Mouse (Mus musculus): ENCODE measurements at regions not wholly inside any gene's neighbourhood (a gene's known extent, or its start where the extent isn't known, plus 50 kb on each side); places are given as distances from the start of the nearest gene placed in this dataset.

DNA sequence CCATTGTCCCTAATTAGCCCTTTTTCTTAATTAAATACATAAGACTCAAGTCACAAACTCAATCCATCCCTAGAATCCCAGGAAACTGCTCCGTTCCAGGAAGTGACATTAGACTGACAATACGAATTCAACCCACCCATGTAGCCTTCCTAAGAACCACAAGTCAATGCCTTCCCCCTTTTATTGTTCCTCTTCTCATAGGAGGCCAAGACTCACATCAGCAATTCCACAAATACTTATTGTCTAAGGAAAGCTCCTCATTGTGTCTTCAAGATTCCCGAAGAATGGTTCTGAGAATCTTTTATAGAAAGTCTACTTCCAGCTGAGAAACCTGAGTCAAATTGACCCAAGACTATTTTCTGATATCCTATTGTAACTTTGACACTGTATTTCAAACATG, 147.3 kb downstream of the Dmac1 start:
- ATAC-seq (replicated peaks; ENCODE audit: low FRiP score, poor library complexity, severe bottlenecking) = no peak

DNA sequence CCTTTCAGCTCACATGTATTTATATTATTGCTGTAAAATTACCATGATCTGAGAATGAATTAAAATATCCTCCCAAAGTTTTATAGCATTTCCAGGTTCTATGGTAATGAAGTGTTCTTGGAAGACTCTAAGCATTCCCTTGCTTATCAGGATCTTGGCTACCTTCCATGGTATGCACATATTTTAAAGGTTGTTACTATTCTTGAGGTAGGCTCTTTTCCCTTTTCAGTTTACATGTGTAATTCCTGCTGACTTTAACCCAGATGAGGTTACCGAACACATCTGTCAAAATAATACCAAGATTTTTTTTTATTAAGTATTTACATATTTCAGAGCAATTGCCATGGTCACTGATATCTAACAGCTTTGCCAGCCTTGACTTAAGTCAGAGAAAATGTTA, 162.2 kb downstream of the Dmac1 start:
- ATAC-seq (replicated peaks; ENCODE audit: low FRiP score, poor library complexity, severe bottlenecking) = no peak

DNA sequence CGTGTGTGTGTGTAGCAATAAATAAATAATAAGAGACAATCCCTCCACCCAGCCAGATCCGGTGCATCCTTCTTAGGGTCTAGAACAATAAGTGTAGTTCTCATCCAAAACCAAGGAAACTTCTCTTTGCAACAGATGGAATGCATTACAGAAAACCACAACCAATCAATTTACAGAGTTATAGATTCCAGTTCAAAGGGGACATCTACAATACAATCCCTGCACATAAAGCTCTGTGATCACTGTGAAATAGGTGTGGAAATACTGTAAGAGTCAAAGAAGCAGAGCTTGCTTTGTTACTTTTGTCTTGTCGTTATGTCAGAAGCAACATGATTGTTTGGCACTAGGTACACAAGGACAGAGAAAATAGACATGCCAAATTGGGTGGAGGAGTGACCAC, 162.8 kb downstream of the Dmac1 start:
- no peak for ATAC-seq (replicated peaks; ENCODE audit: low FRiP score, poor library complexity, severe bottlenecking)

DNA sequence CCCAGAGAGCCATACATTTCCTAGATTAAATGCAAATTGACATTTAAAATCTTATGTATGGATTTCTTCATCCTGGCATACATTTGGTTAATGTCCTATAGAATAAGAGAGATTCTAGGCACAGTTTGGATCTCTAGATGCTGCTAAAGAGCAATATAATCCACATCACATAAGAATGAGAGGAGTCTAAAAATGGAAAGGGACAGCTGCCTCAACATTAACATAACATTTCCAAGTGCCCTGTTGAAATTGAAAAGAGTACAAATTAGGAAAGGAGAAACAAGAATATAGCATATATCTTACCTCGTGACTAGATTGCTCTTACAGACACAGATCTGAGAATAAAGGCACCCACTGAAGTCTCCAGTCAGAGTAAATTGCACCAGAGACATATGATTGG, 212.3 kb downstream of the Dmac1 start:
- no peak for ATAC-seq (replicated peaks; ENCODE audit: low FRiP score, poor library complexity, severe bottlenecking)

DNA sequence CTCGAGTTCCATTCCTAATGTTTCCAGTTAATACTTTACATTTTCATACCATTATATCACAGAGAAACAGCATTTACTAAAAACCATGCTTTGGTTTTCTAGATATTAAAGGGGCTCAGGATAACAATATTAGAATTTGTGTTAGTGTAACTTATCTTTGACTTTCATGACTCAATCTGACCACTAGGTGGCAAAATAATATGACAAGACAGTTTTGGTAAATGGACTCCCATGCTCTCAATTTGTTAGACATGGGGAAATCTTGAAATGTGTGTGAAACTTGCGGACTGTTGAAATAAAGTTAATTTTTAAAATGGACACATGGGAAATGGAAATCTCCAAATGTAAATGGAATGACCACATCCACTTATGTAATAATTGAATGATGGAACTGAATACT, 214.8 kb downstream of the Dmac1 start:
- ATAC-seq (replicated peaks; ENCODE audit: low FRiP score, poor library complexity, severe bottlenecking) = no peak

DNA sequence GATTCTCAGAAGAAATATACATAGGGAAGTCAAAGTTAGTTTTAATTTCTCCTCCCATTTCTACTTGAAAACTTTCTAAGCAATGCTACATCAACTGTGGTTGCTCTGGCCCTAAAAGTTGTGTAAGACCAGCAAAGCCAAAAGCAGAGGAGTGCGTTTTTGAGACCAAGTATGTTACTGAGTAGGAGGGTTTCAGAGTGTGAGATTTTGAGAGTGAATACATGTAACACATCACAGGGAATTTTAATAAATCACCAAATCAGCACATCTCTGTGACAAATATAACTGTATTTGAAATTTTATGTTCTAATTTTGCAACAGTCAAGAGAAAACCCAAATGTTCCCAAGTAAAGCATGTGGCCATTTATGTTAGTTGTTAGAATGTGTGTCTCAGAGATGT, 234.6 kb downstream of the Dmac1 start:
- no peak for ATAC-seq (replicated peaks; ENCODE audit: low FRiP score, poor library complexity, severe bottlenecking)

DNA sequence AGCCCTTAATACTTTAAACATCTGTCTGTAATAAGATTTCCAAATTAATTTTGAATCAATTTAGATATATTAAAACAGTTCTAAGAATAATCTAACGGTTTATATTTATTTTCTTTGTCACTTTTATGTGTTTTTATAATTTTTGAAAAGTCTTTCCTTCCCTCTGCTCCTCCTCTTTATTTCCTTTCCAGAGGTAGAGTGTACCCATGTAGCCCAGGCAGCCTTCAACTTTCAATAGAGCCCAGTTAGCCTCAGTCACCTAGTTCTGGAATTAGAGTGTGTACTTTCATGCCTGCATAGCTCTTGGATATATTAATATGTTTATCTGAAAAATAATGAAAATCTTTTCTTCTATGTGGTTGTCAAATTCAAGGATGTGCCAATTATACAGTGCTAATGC, 235.5 kb downstream of the Dmac1 start:
- no peak for ATAC-seq (replicated peaks; ENCODE audit: low FRiP score, poor library complexity, severe bottlenecking)

DNA sequence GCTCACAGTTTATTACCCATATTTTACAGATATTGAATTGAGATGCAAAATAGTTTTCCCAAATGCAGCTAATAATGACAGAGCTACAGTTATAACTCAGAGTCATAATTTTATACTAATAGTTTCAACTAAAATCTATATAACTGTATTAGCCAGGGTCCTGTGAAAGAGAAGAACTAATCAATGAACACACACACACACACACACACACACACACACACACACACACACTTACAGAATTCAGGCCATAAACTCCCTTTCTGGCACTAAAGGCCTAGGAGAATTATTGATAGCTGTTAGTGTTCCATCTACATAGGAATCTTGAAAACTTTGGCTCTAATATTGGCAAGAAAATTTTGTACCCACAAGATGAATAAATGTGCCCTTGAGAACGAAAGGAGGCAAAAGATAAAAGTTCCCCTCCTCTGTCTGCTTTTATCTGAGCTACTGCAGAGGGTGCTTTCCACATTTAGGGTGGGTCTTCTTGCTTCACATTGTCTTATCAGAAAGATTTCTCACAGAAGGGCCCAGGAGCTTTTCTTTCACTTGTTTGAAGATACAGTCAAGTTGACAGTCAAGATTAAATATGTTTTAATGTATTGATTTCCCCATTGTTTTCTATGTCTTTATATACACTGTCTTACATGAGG, 236.1 kb downstream of the Dmac1 start:
- ATAC-seq (replicated peaks; ENCODE audit: low FRiP score, poor library complexity, severe bottlenecking) = peak; percentile 85

Data from erythroid progenitor cell, adult 5-6 weeks (primary cell).